Mouse (Mus musculus) cerebellum, postnatal 36 days (tissue): ENCODE results near the gene Six2.

Experiments used
- DNase-seq, 2 experiments: peaks; one replicate each; pipeline ENCODE4 v3.0.0; 2021 to 2022; ENCODE audit warnings: mixed read lengths in 2 of 2

Six2 gene

GRCm38 (mm10) chr17:85645718-85646665 is 42.1 kb downstream of the Six2 start:
- peak; percentile 34 to 35 for DNase-seq

- DNase-seq, result no peak
These were observed 42.8 kb downstream of the Six2 start for GRCm38 (mm10) chr17:85645312-85645711.

DNA sequence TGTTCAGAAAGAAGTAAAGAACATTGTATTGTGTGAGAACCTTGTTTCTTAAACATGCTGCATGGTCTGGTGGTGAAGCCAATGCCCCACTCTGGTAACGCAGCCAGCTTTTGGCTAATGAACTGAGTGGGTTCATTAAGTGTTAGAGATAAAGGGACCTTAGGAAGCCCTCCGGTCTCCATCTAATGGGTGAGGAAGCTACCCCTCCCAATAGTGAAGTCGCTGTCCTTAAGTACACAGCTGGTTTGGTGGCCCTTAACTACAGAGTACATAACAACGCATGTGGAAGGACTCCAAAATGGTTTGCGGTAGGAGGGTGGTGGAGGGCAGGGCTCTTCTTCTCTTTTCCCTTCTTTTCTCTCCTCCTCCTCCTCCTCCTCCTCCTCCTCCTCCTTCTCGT is 50.2 kb downstream of the Six2 start:
- DNase-seq, result no peak
